Mouse (Mus musculus) adrenal gland, postnatal 14 days (tissue): ENCODE measurements around the gene Usp46. TPM values are rescaled to one million over a fixed set of nuclear protein-coding genes. Genes with fewer than 3 reads are reported as not detected.
A peak's percentile ranks its signal among the peaks of the same experiment; 100 is the strongest.
"Not testable (repeated sequence)": the region's sequence is repeated elsewhere in the genome, so short reads cannot be mapped to it uniquely, and the experiment has no call there.

Experiments
- DNase-seq: peaks from one replicate; pipeline ENCODE4 v3.0.0; 2021; ENCODE audit warnings: mixed read lengths
- total RNA-seq: library from RNA; stranded (reverse); gene quantifications from 2 replicates; pipeline ENCODE4 v1.2.3, GENCODE M21; 2021

Gene Usp46
- total RNA-seq, 1 experiment from 2014 or later: 29.8 TPM

- not testable (repeated sequence) for DNase-seq
Measured at GRCm38 (mm10) chr5:74070564-74070963, 2.3 kb upstream of the Usp46 start.

GRCm38 (mm10) chr5:74068714-74069321 lies 587 bp upstream of the Usp46 start:
- peak; percentile 86 for DNase-seq

- no peak for DNase-seq
Measured at GRCm38 (mm10) chr5:74067346-74067745, 885 bp downstream of the Usp46 start.

DNA sequence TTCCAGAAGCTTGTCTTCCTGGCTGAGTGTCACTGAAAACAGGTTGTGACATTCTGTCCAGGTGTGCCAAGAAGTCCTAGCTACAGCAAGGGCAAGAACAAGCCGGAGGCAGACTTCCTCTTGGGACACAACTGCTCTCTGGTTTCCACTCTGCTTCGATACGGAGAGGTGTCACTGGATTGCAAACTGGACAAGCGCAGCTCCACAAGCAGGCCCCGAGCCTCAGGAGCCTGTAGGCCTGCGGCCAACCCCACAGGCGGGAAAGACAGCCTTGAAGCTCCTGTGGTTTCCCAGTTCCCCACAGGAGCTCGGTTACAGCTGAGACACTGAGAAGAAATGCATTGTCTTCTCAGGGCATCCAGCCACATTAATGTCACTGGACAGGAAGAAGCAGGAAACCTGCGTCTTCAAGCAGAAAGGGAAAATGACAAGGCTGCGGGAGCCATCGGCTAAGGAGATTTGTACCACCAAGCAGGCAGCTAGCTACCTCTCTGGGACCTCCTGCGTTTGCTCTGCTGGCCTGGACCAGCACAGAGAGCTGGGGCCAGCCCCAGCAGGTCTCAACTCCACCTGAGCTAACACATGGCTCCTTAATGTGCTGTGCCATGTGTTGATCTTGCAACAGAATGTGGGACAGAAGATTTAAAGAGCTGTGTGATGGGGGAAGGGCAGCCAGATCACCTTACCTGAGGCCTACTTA lies 1.7 kb downstream of the Usp46 start:
- peak; percentile 57 for DNase-seq

DNA sequence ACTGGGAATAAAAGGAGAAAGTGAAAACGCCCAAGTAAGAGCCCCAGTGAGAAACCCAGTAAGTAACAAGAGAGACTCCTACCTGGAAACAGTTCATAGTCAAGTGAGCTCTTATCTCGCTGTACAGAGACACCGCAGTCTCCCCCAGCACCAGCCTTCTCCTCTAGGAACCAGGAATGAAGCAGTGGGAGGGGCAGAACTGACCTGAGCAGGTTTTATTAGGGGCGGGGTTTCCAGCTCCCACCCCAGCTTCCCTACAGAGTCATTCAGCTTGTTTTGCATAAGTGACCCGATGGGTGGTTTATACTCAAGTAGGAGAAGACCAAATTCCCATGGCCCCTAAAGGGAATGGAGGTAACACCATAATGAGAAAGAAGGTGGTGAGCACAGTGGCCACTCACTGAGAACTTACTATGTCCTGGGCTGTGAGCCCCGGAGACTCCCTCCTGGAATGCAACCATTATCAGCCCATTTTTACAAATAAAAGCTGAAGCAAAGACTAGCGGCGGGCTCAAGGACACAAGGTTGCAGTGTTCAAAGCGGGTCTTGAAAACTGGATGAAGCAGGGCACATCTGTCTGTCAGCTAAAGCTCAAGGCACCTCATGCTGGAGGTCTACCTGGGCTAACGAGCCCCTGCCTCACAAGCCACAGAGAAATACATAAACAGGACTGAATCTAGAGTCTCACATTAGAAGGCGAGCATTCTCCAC lies 2.5 kb downstream of the Usp46 start:
- no peak for DNase-seq

DNA sequence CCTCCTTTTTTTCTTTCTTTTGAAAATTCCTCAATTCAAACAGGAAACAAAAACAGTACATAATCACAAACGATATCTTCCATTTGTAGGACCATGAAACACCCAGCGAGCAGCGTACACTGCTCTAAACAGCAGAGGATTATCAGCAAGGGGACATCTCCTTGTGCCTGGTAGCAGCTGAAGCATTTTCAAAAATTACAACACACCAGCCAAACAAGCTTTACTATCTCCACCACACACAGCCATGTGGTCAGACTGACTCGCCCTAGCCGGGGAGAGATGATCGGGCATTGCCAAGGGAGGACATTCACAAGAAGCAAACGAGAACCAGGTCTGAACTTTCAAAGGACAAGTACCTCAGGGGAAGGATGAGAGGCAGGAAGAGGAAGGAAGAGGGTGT lies 3.4 kb downstream of the Usp46 start:
- peak; percentile 9 for DNase-seq

GRCm38 (mm10) chr5:74063226-74063747 lies 4.9 kb downstream of the Usp46 start:
- DNase-seq: no peak

- DNase-seq: no peak
Measured at GRCm38 (mm10) chr5:74062266-74062665, 6.0 kb downstream of the Usp46 start.

GRCm38 (mm10) chr5:74061408-74062047 lies 6.7 kb downstream of the Usp46 start:
- DNase-seq: no peak

DNA sequence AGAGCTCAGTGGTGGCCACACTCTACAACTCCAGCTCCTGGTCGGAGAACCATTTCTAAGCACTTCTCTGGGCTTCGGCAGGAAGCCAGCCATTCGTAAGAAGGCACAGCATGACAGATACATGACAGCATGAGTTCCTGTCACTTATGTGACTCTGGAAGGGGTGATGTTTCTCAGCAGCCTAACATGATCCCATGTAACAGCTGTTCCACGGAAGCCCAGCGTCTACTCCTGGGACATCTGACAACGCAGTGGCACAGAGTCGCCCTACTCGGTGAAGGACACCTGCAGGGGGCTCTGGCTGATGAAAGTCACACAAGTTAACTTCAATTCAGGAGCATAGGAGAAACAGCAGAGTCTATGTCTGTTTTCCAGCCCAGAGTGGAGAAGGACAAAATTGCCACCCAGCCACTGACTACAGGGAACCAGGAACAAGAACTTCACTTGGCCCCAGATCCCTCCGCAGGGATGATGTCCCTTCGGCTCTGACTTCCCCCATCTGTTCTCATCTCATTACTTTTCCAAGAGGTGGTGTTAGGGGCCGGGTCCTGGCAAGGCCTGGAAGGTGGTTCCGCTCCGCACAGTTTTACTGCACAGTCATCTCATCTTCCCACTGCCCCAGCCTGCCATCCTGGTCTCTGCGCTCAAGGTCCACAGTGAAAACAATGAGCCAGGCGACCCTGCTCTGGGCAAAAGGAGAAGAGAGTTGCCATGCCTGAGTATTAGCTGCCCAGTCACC lies 15.9 kb downstream of the Usp46 start:
- no peak for DNase-seq

DNA sequence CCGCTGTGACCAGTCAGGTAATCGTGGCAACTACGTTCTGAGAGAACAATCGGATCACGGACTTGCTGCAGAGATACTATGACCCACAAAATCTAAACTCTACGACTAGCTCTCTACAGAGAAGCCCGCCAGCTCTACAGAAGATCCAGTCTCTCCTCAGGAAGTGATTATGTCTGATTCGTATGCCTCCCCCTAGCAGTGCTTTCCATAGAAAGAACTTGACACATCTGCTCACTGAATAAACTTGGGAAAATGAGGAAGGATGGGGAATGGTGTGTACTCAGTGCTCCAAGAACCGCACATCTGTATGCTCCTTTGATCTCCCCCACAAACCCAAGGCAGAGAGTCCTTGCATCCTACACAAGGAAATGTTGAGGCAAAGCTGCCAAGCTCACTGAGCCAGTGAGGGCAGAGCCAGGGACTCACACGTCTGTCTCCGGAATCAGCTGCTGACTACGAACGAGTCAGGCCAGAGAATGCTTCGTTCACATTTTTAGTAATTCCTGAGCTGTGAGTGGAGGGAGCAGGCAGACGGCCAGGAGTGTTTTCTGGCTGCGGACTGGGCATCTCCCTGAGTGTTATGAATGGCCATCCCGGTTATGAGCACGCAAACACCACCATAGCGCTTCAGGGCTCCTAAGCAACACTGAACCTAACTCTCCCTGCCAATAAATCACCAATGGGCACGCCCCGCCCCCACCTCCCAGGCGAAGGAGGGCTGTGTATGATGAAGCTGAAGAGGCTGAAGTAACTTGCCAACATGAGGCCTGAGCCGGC lies 16.6 kb downstream of the Usp46 start:
- peak; percentile 69 for DNase-seq

- DNase-seq: peak; percentile 74
Measured at GRCm38 (mm10) chr5:74050903-74051302, 17.3 kb downstream of the Usp46 start.

- no peak for DNase-seq
Measured at GRCm38 (mm10) chr5:74048846-74049495, 19.3 kb downstream of the Usp46 start.

- DNase-seq: no peak
Measured at GRCm38 (mm10) chr5:74044591-74044990, 23.6 kb downstream of the Usp46 start.

- DNase-seq: no peak
Measured at GRCm38 (mm10) chr5:74042796-74043340, 25.4 kb downstream of the Usp46 start.

GRCm38 (mm10) chr5:74040541-74040940 lies 27.7 kb downstream of the Usp46 start:
- DNase-seq: no peak

GRCm38 (mm10) chr5:74035454-74035853 lies 32.8 kb downstream of the Usp46 start:
- no peak for DNase-seq

GRCm38 (mm10) chr5:74034177-74034576 lies 34.1 kb downstream of the Usp46 start:
- DNase-seq: no peak

GRCm38 (mm10) chr5:74029787-74030186 lies 38.4 kb downstream of the Usp46 start:
- DNase-seq: peak; percentile 13
